Mouse (Mus musculus) kidney, adult 2 months (tissue): Measurements from ENCODE around the gene Uox.

Experiments
- CTCF ChIP-seq: fragments of 200-500 bp; conservative IDR thresholded peaks from 2 replicates; pipeline ENCODE4 v1.5.1; 2011; ENCODE audit warnings: low read depth, mild to moderate bottlenecking, control low read depth, low read length, moderate library complexity, mixed read lengths; ENCODE audit not compliant: insufficient read depth, insufficient read length
- POLR2A ChIP-seq: fragments of 200-500 bp; IDR thresholded peaks from one replicate; pipeline ENCODE4 v1.6.1; 2011; ENCODE audit warnings: low read depth, low read length, control low read depth

- TF ChIP-seq CTCF (no peak), POLR2A (no peak)
Measured at GRCm38 (mm10) chr3:146604647-146605046, 34.4 kb downstream of the Uox start.
